Mouse (Mus musculus): Measurements from ENCODE around the gene Mrps12.
"Not testable (repeated sequence)": the region's sequence is repeated elsewhere in the genome, so short reads cannot be mapped to it uniquely, and the experiment has no call there.

Mrps12 gene

GRCm38 (mm10) chr7:28710962-28711361, 30.7 kb downstream of the Mrps12 start:
- no peak for DNase-seq (ENCODE audit: extremely low spot score, low read depth, low spot score)

DNA sequence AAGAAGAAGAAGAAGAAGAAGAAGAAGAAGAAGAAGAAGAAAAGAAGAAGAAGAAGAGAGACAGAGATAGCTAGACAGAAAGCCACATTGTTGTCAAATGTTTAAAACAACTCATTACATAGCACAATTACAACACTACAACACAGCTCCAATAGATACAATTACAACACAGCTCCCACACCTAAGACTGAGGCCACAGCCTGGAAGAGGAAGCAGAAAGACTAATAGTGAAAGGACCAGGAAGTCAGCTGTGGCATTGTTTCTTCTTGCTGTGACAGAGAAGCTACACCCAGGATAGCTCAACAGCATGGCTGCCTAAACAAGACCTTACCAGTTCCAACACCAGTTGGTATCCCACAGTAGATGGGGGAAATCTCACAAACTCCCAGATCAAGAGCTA, 32.2 kb downstream of the Mrps12 start:
- DNase-seq (ENCODE audit: extremely low spot score, low read depth, low spot score) = no peak

GRCm38 (mm10) chr7:28702601-28703143, 38.9 kb downstream of the Mrps12 start:
- no peak for DNase-seq (ENCODE audit: extremely low spot score, low read depth, low spot score)

- not testable (repeated sequence) for DNase-seq (ENCODE audit: extremely low spot score, low read depth, low spot score)
These were observed 40.3 kb downstream of the Mrps12 start for GRCm38 (mm10) chr7:28701306-28701705.

DNA sequence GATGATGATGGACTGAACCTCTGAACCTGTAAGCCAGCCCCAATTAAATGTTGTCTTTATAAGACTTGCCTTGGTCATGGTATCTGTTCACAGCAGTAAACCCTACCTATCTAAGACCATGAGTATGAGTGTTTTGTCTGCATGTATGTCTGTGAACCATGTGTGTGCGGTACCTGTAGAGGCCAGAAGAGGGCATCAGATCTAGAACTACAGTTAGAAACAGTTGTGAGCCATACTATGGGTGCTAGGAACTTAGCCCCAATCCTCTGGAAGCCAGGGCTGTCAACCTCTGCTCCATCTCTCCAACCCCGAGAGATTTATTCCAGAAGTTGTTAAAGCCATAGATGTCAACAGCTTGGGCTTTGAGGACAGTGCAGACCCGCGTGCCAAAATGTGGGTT, 41.4 kb downstream of the Mrps12 start:
- no peak for DNase-seq (ENCODE audit: extremely low spot score, low read depth, low spot score)

DNA sequence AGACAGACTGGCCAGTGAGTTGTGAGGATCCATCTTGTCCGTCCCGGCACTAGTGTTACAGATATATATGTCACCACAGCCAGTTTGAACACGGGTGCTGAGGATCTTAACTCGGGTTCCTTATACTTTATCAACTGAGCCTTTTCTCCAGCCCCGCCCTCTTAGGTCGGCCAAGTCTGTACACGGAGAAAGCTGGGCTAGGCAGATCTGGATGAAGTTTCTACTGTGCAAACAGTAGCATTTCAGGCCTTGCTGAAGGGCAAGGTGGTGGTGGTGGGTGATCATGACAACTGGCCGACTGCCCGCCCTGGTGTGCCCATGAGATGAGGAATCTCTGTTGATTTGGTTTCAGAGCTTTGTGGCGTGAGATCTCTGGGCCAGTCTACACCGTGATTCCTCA, 44.3 kb downstream of the Mrps12 start:
- DNase-seq (ENCODE audit: extremely low spot score, low read depth, low spot score) = no peak

DNA sequence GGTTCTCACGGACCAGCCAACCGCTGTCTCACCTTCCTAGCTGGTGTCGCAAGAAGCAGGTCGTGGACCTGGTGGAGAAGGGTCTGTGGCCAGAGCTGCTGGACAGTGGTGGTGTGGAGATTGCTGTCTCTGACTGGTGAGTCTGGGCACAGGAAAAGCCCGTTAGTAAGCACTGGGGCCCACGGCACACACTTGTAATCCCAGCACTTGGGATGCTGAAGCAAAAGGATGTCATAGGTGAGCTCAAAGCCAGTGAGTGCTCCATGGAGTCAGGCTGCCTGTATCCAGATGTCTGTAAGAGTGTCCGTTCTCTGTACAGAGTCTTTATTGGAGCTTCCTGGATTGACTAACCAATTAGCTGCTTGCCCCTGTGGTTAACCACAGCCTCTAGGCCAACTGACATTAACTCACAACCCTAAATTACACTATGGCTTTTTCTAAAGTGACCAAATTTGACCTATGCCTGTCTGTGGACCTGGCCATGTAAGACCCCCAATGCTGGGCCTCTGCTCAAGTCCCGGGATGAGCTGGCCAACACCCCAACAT, 46.6 kb downstream of the Mrps12 start:
- no peak for DNase-seq (ENCODE audit: extremely low spot score, low read depth, low spot score)

GRCm38 (mm10) chr7:28694423-28694822, 47.2 kb downstream of the Mrps12 start:
- no peak for DNase-seq (ENCODE audit: extremely low spot score, low read depth, low spot score)

DNA sequence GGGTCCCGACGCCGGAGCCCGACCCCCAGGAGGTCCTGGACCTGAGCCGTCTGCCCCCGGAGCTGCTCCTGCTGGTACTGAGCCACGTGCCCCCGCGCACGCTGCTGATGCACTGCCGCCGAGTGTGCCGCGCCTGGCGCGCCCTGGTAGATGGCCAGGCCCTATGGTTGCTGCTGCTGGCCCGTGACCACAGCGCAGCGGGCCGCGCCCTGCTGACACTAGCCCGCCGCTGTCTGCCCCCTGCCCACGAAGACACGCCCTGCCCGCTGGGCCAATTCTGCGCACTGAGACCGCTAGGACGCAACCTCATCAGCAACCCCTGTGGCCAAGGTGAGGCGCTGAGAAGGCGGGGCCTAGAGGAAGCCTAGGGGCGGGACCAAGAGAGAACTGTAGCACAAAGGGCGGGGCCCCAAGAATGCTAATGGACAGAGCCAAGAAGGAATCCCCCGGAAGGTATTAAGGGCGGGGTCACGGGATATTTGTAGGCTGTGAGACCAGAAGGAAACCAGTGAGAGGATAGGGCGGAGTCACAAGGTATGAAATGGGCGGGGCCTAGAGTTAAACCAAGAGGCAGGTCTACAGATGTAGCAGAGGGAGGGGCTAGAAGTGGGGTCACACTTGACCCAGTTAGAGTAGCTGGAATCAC, 48.2 kb downstream of the Mrps12 start:
- no peak for DNase-seq (ENCODE audit: extremely low spot score, low read depth, low spot score)

DNA sequence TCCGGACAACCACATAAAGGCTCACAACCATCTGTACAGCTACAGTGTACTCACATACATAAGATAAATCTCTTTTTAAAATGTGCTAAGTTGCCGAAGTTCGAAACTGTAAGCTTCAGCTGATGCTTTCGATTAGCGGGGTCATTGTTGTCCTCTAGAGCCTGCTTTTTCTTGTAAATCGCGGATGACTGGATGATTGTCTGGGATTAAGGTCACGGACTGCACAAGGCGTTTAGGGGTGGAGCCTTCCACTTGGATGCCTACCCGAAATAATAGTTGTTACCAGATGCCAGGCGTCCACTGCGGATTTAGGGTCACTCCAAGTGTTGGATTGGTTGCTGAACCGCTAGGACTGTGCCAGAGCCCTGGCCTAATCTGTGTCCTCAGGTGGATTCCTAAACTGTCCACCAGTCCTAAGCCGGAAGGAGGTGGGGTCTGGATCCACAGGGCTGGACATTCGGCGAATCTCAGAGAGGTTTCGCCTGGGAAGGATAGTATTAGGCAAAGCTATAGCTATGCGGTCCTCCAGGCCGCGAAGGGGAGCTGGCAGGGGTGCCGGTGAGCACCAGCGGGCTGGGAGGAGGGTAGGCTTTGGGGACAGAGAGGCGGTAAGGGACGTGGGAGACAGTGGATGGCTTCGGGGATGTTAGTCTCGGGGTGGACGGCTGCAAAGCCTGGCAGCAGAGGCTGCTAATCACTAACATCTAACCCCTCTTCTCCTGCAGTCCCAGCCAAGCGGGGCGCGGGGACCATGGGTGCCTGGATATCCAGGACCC, 48.9 kb downstream of the Mrps12 start, which contains the start of gene Fbxo27:
Fbxo27 (plus strand) TSS at position 305 of the 776 bp plus-strand sequence.
- DNase-seq (ENCODE audit: extremely low spot score, low read depth, low spot score) = no peak

DNA sequence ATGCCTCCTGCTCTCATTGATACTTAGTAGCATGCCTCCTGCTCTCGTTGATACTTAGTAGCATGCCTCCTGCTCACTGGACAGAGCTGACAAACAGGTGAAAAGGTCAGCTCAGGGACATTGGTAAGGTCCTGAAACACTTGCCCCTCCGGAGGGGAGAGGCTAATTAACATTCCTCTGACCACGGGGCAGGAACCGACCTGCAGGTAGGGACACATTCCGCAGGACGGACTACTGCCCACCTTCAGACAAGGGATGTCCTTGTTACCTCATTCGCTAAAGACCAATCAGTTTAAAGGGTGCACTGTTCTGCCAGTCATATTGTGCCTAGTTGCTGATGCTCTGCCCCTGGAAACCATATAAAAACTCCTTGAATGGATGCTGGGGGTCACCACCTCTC, 50.5 kb downstream of the Mrps12 start:
- no peak for DNase-seq (ENCODE audit: extremely low spot score, low read depth, low spot score)

Data from hindlimb bud, embryonic 11.5 days (tissue).